7 mouse cellular contexts compared by ENCODE assay signal in the genomic region with DNA sequence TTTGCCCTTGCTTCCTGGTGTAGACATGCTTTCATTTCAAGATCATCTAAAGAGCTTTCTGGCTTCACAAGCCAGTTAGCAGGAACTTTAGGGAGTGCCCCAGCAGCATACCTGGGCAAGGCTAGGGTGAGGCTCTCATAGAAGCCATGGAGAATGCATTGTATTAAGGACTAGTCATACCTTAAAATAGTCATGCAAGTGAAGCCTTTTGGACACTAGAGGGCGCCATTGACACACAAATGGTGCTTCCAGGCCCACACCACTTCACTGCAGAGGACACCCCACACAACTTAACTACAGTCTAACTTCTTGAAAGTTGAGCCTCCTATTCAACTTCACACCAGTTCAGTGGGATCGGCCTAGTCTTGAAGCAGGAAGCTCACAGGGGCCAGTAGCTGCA. TPM values are rescaled to one million over a fixed set of nuclear protein-coding genes. Genes with fewer than 3 reads are reported as not detected.
DNase-seq lines count a peak whose midpoint lies in the region; ATAC-seq and TF ChIP-seq lines count a peak whose summit lies in the region.

No protein-coding gene starts in this region.

- WGBS in intestine, embryonic 15.5 days, result 5% methylated on average over 2 of the region's 2 CpGs
- WGBS in midbrain, embryonic 10.5 days, result 14% methylated on average over 2 of the region's 2 CpGs
- 2% methylated on average over 2 of the region's 2 CpGs for WGBS in small intestine, adult 2 months

- no peaks in the 10 kb centered on the region for H3K36me3 ChIP-seq in intestine, embryonic 15.5 days
- no peaks in the 10 kb centered on the region for H3K36me3 ChIP-seq in midbrain, embryonic 10.5 days
- no peaks in the 10 kb centered on the region for H3K36me3 ChIP-seq in small intestine, adult 2 months (ENCODE audit: control insufficient read depth, insufficient read depth, low read length)

- TF ChIP-seq POLR2A in small intestine, adult 2 months (IDR thresholded peaks at IDR 0.05; ENCODE audit: low read depth, low read length), result no peak

- H3K4me1 ChIP-seq in intestine, embryonic 15.5 days (replicated peaks), result no peaks in the 10 kb centered on the region
- H3K4me1 ChIP-seq in midbrain, embryonic 10.5 days, result peaks cover 3% of the 10 kb centered on the region
- H3K4me1 ChIP-seq in small intestine, adult 2 months (ENCODE audit: control insufficient read depth, insufficient read depth, insufficient read length, low read length), result no peaks in the 10 kb centered on the region; the same call in 1 of the 2 replicates

- no peaks in the 10 kb centered on the region for H3K9me3 ChIP-seq in intestine, embryonic 15.5 days
- H3K9me3 ChIP-seq in midbrain, embryonic 10.5 days (replicated peaks), result peaks cover 4% of the 10 kb centered on the region; the same call in 1 of the 2 replicates

- intact Hi-C loops in gastrocnemius, postnatal 36 days (cut with DNase I), result loop anchor here (1.0 to 5.0 kb wide), 4 partner anchors 46 to 263 kb away; partner anchors contain the start of gene Cdk17
- intact Hi-C loops in left cerebral cortex, postnatal 14 days (cut with DNase I), result loop anchor here (2.0 to 10.0 kb wide), 6 partner anchors 119 to 387 kb away; partner anchors contain the start of genes Amdhd1, Ccdc38 and Cdk17

- no peak overlapping the region for H3K4me2 ChIP-seq in intestine, embryonic 15.5 days (replicated peaks)

- DNase-seq in adrenal gland, adult 8-10 months, result peak; percentile 54
- DNase-seq in embryo, embryonic 11 days, result peak; percentile 91
- DNase-seq in gastrocnemius, postnatal 36 days, result peak; percentile 48 to 69
- peak; percentile 89 to 93 for DNase-seq in left cerebral cortex, postnatal 14 days (ENCODE audit: low spot score in 2 of 2)
- DNase-seq in midbrain, embryonic 10.5 days (ENCODE audit: low spot score), result peak; percentile 80

- H3K27ac ChIP-seq in intestine, embryonic 15.5 days, result no peak overlapping the region
- H3K27ac ChIP-seq in midbrain, embryonic 10.5 days (replicated peaks), result no peak overlapping the region
- H3K27ac ChIP-seq in small intestine, adult 2 months (ENCODE audit: insufficient read depth, low read depth, low read length), result no peak overlapping the region

- peak; percentile 84; the same call in 1 of the 2 replicates for TF ChIP-seq CTCF in small intestine, adult 2 months (IDR thresholded peaks at IDR 0.05; ENCODE audit: extremely low read depth, insufficient read length, insufficient replicate concordance, low read depth, low read length)

- no peak overlapping the region for H3K9ac ChIP-seq in intestine, embryonic 15.5 days

- no peak overlapping the region for H3K4me3 ChIP-seq in intestine, embryonic 15.5 days (replicated peaks)
- no peak overlapping the region for H3K4me3 ChIP-seq in midbrain, embryonic 10.5 days
- no peak overlapping the region for H3K4me3 ChIP-seq in small intestine, adult 2 months (ENCODE audit: low read depth, low read length)

- H3K27me3 ChIP-seq in intestine, embryonic 15.5 days (replicated peaks), result no peaks in the 10 kb centered on the region
- 0 out of 2 replicates have a peak, but pooled peaks cover 4% of the 10 kb centered on the region for H3K27me3 ChIP-seq in midbrain, embryonic 10.5 days (ENCODE audit: low read depth, poor library complexity, severe bottlenecking)
- no peaks in the 10 kb centered on the region for H3K27me3 ChIP-seq in small intestine, adult 2 months (ENCODE audit: control insufficient read depth, insufficient read depth, low read length)

- peak; percentile 90 for ATAC-seq in intestine, embryonic 15.5 days

RNA-seq across cellular contexts. Expression of gene Lta4h, which starts 27.5 kb away (rescaled TPM):
- total RNA-seq in adrenal gland, adult 8-10 months (2022), result 10 to 100 TPM; 53.1 to 74.2 (median 65.2) TPM
- total RNA-seq in gastrocnemius, postnatal 36 days (2021), result 10 to 100 TPM; 23.5 to 24.2 TPM
- 299 and 320 TPM in 2 replicates for polyA plus RNA-seq in intestine, embryonic 15.5 days (2015; fragmentation: Nextera tagmentation; extraction: Ambion mirVana)
- total RNA-seq in left cerebral cortex, postnatal 14 days (2021), result 10 to 100 TPM; 63.0 to 66.9 TPM
- polyA plus RNA-seq in midbrain, embryonic 10.5 days (2016; fragmentation: Nextera tagmentation; extraction: Ambion mirVana), result 153 TPM in 2 replicates
- 52.5 and 327 TPM in 2 replicates for polyA plus RNA-seq in small intestine, adult 2 months (2012; rRNA removed)
